Mouse (Mus musculus) liver, embryonic 11.5 days (tissue): Measurements from ENCODE around the gene Cecr2. TPM values are rescaled to one million over a fixed set of nuclear protein-coding genes. Genes with fewer than 3 reads are reported as not detected.
"Not testable (repeated sequence)": the region's sequence is repeated elsewhere in the genome, so short reads cannot be mapped to it uniquely, and the experiment has no call there.

Experiments
- ATAC-seq: fragments of 200-750 bp; cut with Nextera tagmentation; replicated peaks from 2 replicates; pipeline ENCODE4 v1.8.0; 2017; ENCODE audit warnings: moderate number of reproducible peaks, mild to moderate bottlenecking, moderate TSS enrichment, moderate library complexity; ENCODE audit not compliant: low FRiP score
- DNase-seq: peaks from one replicate; pipeline ENCODE4 v3.0.0-alpha.2; 2017; ENCODE audit warnings: low spot score
- H3K27ac ChIP-seq: fragments of 300-500 bp; sonication (generic); 2 replicates; pipeline ENCODE4 v1.5.1; 2014; ENCODE audit warnings: mild to moderate bottlenecking, low read depth, low read length, control low read depth
- H3K27me3 ChIP-seq: fragments of 300-500 bp; sonication (generic); replicated peaks from 2 replicates; pipeline ENCODE4 v1.6.1; 2014; ENCODE audit warnings: low read length, mixed read lengths; ENCODE audit not compliant: control insufficient read depth, insufficient read depth
- H3K36me3 ChIP-seq: fragments of 300-500 bp; sonication (generic); 2 replicates; pipeline ENCODE4 v1.6.1; 2014; ENCODE audit warnings: mild to moderate bottlenecking, low read length, moderate library complexity, mixed read lengths; ENCODE audit not compliant: control insufficient read depth, insufficient read depth
- H3K4me1 ChIP-seq: fragments of 300-500 bp; sonication (generic); replicated peaks from 2 replicates; pipeline ENCODE4 v1.6.1; 2014; ENCODE audit warnings: low read length, mixed read lengths; ENCODE audit not compliant: control insufficient read depth, insufficient read depth
- H3K4me2 ChIP-seq: fragments of 300-500 bp; sonication (generic); 2 replicates; pipeline ENCODE4 v1.6.1; 2014; ENCODE audit warnings: mild to moderate bottlenecking, control low read depth, moderate library complexity
- H3K4me3 ChIP-seq: fragments of 300-500 bp; sonication (generic); 2 replicates; pipeline ENCODE4 v1.5.1; 2014; ENCODE audit warnings: low read depth, low read length, control low read depth
- H3K9ac ChIP-seq: fragments of 300-500 bp; sonication (generic); 2 replicates; pipeline ENCODE4 v1.6.1; 2014; ENCODE audit warnings: low read depth, low read length, control low read depth
- H3K9me3 ChIP-seq: fragments of 300-500 bp; sonication (generic); 2 replicates; pipeline ENCODE4 v1.6.1; 2016; ENCODE audit warnings: low read length, inconsistent platforms, mixed read lengths; ENCODE audit not compliant: control insufficient read depth
- WGBS: fragments of 180-500 bp; shearing (Covaris S2); extraction: QIAGEN DNeasy Blood & Tissue Kit; methylation state at CpG from one replicate; pipeline ENCODE4 v1.1.7; 2014; 5-methylcytosine and 5-hydroxymethylcytosine counted together
- polyA plus RNA-seq: library from polyadenylated mRNA; unstranded; fragments of >200 nt; fragmentation: Nextera tagmentation; extraction: Ambion mirVana; gene quantifications from 2 replicates; pipeline ENCODE4 v1.2.1, GENCODE M21; 2014

Gene Cecr2
- polyA plus RNA-seq, 1 experiment from 2014 or later = 11.9 TPM

DNA sequence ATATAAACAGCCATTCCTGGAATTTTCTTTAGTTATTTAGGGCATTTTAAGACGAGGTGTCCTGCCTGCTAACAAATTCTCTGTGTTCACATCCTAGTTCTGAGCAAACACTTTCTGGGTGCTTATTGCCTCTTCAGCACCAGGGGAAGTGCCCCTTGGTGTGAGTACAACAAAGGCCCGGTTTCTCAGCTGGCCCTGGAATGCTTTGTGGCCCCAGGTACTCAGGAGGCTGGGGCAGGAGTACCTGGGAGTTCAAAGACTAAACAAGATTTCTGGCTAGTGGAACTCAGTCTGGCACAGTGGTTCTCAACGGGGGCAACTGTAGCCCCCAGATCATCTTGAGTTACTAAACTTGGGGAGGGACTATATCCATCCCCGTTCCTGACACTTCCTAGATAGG, 26.6 kb upstream of the Cecr2 start:
- Histone ChIP-seq H3K4me2 (no peak overlapping the region), H3K27ac (no peak overlapping the region), H3K9ac (no peak overlapping the region), H3K27me3 (no peaks in the 10 kb centered on the region), H3K36me3 (no peaks in the 10 kb centered on the region), H3K4me3 (no peak overlapping the region), H3K9me3 (no peaks in the 10 kb centered on the region), H3K4me1 (no peaks in the 10 kb centered on the region)
- DNase-seq (no peak), ATAC-seq (no peak)
- WGBS = 47% methylated on average over 4 of the region's 4 CpGs

DNA sequence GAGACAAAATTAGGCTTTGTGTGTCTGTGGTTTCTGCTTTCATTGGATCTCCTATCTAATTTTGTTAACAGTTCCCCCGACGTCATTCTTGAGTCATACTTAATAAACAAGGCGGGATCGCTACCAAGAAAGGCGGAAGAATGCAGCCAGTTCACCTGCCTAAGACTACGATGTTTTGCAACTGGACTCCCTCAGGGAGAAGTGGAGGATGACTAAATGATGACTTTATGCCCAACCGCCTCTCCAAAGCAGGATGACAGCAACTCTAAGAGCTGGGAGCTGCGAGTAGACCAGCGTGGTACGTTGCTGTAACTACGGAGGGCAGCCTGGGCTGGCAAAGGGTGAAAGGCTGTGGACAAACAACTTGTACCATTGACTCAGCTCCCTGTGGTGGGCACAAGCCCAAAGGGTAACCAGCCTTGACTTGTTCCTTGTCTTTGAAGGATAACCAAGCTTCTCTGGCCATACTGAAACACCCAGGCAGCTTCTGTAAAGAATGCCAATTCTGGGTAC, 24.2 kb upstream of the Cecr2 start:
- no peaks in the 10 kb centered on the region for H3K27me3 ChIP-seq
- no peak overlapping the region for H3K4me3 ChIP-seq
- H3K9ac ChIP-seq = no peak overlapping the region
- no peak for ATAC-seq
- no peak overlapping the region for H3K4me2 ChIP-seq
- no peak for DNase-seq
- no peaks in the 10 kb centered on the region for H3K36me3 ChIP-seq
- no peaks in the 10 kb centered on the region for H3K4me1 ChIP-seq
- no peaks in the 10 kb centered on the region for H3K9me3 ChIP-seq
- no peak overlapping the region for H3K27ac ChIP-seq
- WGBS = 87% methylated on average over 11 of the region's 11 CpGs

DNA sequence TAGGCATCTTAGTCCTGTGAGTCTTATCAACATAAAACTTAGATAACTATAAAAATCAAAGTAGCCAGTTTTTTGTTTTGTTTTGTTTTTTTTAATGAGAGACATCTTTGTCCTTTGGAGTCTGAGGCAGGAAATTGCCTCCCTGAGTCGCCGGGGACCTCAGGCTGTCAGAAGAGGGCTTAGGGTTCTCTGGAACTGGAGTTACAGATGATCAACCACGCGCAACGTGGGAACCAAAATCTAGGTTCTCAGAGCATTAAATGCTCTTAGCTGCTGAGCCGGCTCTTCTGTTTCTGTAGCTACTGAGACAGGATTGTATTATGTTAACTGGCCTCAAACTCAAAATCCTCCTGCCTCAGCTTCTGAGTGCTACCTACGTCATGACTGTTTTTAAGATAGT, 22.4 kb upstream of the Cecr2 start:
- H3K4me1 ChIP-seq = no peaks in the 10 kb centered on the region
- H3K27me3 ChIP-seq = no peaks in the 10 kb centered on the region
- no peaks in the 10 kb centered on the region for H3K36me3 ChIP-seq
- no peak overlapping the region for H3K9ac ChIP-seq
- no peak overlapping the region for H3K4me2 ChIP-seq
- H3K27ac ChIP-seq = no peak overlapping the region
- no peak overlapping the region for H3K4me3 ChIP-seq
- H3K9me3 ChIP-seq = no peaks in the 10 kb centered on the region
- DNase-seq (no peak), ATAC-seq (no peak)
- WGBS = 76% methylated on average over 7 of the region's 7 CpGs

DNA sequence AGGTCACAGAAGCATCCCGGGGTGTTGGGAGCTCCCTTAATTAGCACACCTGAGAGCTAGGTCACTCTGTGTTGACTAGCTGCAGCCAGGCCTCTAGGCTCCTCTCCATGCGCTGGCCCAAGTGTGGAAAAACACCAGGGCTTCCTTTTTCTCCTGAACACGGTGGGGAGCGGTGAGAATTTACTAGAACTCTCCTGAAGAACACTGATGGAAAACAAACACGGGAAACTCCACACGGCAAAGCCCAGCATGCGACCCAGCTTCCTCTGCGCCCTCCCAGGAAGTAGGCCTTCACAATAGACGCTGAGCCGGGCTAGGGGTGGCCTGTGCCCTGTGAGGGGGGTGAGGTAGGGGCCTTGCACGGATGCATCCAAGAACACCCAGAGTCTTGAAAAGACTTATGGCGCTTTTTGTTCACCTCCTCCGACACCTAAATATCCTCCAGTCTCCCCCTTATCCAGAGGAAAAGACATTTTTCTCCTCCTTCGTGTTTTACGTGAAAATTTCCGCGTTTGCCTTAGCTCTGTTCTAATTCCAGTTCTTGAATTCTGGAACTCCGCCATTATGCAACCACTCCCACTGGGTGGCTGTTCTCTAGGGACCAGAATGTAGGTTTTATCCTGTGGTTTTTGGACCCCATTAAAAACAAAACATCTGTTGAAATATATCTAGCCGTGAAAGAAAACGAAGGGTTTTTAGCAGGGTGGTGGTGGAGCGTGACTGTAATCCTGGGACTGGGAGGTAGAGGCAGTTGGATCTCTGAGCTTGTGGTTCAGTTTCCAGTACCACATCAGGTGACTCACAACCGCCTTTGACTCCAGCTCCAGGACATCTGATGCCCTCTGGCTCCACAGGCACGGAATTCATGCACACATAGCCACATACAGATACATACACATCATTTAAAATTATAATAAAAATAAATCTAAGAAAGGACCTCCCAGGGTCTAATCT, 21.5 kb upstream of the Cecr2 start:
- H3K4me2 ChIP-seq = no peak overlapping the region
- no peak overlapping the region for H3K9ac ChIP-seq
- DNase-seq = no peak
- H3K9me3 ChIP-seq = no peaks in the 10 kb centered on the region
- 68% methylated on average over 23 of the region's 23 CpGs for WGBS
- no peaks in the 10 kb centered on the region for H3K36me3 ChIP-seq
- H3K4me3 ChIP-seq = no peak overlapping the region
- H3K27me3 ChIP-seq = no peaks in the 10 kb centered on the region
- ATAC-seq = no peak
- H3K27ac ChIP-seq = no peak overlapping the region
- H3K4me1 ChIP-seq = no peaks in the 10 kb centered on the region

DNA sequence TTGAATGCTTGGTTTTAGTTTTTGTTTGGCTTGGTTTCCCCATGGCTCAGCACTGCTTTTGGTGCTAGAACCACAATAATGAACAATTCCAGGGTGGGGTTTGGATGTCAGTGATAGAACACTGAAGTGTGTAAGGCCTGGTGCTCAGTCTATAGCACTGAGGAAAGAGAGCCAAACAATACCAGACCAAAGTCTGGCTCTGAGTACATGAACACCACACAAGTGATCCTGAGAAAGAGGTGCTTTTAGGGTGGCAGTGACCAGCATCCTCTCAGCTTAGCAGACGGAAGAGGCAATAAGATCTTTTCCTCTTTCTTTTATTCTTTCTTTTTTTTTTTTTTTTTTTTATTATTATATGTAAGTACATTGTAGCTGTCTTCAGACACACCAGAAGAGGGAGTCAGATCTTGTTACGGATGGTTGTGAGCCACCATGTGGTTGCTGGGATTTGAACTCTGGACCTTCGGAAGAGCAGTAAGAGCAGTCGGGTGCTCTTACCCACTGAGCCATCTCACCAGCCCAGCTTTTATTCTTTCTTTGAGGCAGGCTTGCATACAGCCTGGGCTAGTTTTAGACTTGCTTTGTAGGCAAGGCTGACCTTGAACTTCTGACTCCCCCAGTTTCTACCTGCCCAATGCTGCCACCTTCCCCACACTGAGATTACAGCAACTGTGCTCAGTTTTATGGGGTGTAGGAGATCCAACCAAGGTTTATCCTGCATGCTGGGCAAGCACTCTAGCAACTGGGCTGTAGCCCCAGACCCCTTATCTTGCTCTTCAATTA, 18.7 kb upstream of the Cecr2 start:
- DNase-seq, H3K27me3 ChIP-seq, H3K4me2 ChIP-seq, H3K4me3 ChIP-seq, H3K9me3 ChIP-seq, H3K36me3 ChIP-seq, H3K9ac ChIP-seq, H3K4me1 ChIP-seq, H3K27ac ChIP-seq, ATAC-seq: not testable (repeated sequence)
- WGBS = 94% methylated on average over 3 of the region's 4 CpGs

DNA sequence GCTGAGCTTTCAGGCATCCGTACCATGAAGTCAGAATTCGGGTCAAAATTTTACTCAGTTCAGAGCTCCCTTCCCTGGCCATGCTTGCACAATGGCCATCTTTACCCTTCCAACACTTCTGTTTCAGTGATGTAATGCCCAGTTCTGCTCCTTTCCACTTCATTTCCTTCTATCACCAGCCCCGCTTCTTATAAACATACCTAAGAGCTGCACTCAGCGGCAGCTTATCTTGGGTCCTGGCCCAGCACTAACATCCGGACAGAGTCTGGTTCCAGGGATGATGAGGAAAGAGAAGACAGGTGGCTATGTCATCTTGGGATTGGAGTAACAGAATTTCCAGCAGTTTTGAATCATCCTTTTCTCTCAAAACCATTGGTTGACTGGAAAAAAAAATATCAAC, 18.0 kb upstream of the Cecr2 start:
- H3K36me3 ChIP-seq = no peaks in the 10 kb centered on the region
- DNase-seq (no peak), ATAC-seq (no peak)
- 54% methylated on average over 5 of the region's 5 CpGs for WGBS
- H3K9ac ChIP-seq = no peak overlapping the region
- H3K4me2 ChIP-seq = no peak overlapping the region
- H3K27me3 ChIP-seq = no peaks in the 10 kb centered on the region
- no peak overlapping the region for H3K4me3 ChIP-seq
- H3K4me1 ChIP-seq = no peaks in the 10 kb centered on the region
- no peak overlapping the region for H3K27ac ChIP-seq
- H3K9me3 ChIP-seq = no peaks in the 10 kb centered on the region

DNA sequence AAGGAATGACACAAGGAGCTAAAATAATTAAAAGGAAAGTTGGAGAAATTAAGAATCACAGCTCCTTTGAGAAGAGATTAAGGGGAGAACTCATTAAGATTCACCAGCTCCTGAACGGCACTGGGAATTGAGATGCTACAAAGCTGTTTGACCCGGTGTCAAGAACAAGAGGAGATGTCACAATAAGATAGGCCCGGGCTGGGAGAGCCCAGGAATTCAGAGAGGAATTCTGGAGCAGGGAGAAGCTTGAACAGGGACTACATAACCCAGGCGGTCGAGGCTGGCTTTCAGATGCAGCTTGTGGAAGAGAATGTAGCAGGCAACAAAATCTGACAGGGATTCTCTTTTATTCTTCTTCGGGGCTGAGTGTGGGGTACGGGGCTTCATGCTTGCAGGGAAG, 13.5 kb upstream of the Cecr2 start:
- ATAC-seq (no peak), DNase-seq (no peak)
- Histone ChIP-seq H3K36me3 (no peaks in the 10 kb centered on the region), H3K9ac (no peak overlapping the region), H3K4me3 (no peak overlapping the region), H3K4me1 (no peaks in the 10 kb centered on the region), H3K9me3 (no peaks in the 10 kb centered on the region), H3K4me2 (no peak overlapping the region), H3K27me3 (no peaks in the 10 kb centered on the region), H3K27ac (no peak overlapping the region)
- WGBS = 58% methylated on average over 7 of the region's 7 CpGs

DNA sequence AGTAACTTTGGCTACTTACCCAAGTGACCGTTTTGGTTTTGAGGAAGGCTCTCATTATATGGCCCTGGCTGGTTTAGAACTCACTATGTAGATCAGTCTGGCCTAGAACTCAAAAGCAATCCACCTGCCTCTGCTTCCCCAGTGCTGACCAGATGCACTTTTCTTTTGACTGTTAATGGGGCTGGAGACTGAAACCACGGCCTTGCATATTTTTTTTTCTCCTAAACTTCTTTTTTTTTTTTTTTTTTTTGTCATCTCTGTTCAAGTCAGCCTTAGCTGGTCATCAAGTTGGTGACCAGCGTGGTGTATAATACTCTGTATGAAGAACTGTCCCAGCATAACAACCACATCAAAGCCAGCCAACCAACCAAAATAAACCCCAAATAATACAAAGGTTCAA, 10.5 kb upstream of the Cecr2 start:
- no peak overlapping the region for H3K9ac ChIP-seq
- no peak overlapping the region for H3K4me2 ChIP-seq
- no peaks in the 10 kb centered on the region for H3K9me3 ChIP-seq
- ATAC-seq (no peak), DNase-seq (no peak)
- H3K4me3 ChIP-seq = no peak overlapping the region
- no peak overlapping the region for H3K27ac ChIP-seq
- H3K36me3 ChIP-seq = no peaks in the 10 kb centered on the region
- H3K4me1 ChIP-seq = no peaks in the 10 kb centered on the region
- no peaks in the 10 kb centered on the region for H3K27me3 ChIP-seq
- WGBS = 87% methylated on average over 3 of the region's 3 CpGs
